Mouse (Mus musculus): ENCODE measurements at regions not wholly inside any gene's neighbourhood (a gene's known extent, or its start where the extent isn't known, plus 50 kb on each side); places are given as distances from the start of the nearest gene placed in this dataset.
"Not testable (repeated sequence)": the region's sequence is repeated elsewhere in the genome, so short reads cannot be mapped to it uniquely, and the experiment has no call there.

DNA sequence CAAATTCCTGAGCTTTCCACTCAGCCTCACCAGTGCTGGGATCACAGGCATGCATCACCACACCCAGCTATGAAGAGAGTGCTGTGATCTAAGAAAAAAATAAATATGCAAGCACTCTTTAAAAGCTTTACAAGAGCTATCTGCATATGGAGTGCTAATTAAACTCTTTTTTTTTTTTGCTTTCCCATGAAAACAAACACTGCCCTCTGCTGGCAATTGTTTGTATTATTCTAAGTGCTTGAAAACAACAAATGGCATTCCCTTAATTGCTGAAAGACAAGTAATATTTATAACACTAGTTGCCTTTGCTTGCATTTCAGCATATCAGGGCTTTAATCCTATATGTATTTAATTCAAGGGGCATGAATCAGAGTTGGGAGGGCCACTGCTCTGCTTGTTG is 91.8 kb downstream of the 5730507C01Rik start:
- not testable (repeated sequence) for H3K4me2 ChIP-seq (ENCODE audit: low read depth, low read length, severe bottlenecking); H3K36me3 ChIP-seq (ENCODE audit: control insufficient read depth, insufficient read depth, low read length); DNase-seq (ENCODE audit: low spot score); H3K9me3 ChIP-seq (ENCODE audit: control insufficient read depth, low read length); H3K27me3 ChIP-seq (ENCODE audit: control insufficient read depth, insufficient read depth, low read length); ATAC-seq (replicated peaks; ENCODE audit: low FRiP score); H3K4me1 ChIP-seq (replicated peaks; ENCODE audit: control insufficient read depth, insufficient read depth, low read length); H3K27ac ChIP-seq (ENCODE audit: low read depth, low read length); H3K9ac ChIP-seq (ENCODE audit: low read length); H3K4me3 ChIP-seq (ENCODE audit: low read depth, low read length)

DNA sequence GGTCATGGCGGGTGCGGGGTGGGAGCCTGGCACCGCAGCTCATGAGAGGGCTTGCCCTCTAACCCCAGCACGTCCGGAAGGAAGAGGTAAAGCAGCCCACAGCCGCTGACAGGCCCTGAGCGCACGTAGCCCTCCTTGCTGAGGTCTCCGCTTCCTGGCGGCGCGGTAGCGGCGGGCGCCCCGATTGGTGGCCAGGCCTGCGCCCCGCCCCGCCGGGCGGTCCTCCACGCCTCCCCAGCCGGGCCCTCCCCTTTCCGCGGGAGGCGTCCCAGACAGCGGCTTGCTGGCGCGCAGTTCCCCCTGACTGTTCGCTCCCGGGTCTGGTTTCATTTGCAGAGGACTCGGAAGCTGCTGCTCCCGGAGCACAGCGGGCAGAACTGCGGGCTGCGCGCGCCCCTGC is 95.5 kb downstream of the 5730507C01Rik start:
- no peaks in the 10 kb centered on the region for H3K36me3 ChIP-seq (ENCODE audit: control insufficient read depth, insufficient read depth, low read length)
- peak; percentile 90 for ATAC-seq (replicated peaks; ENCODE audit: low FRiP score)
- H3K4me2 ChIP-seq (ENCODE audit: low read depth, low read length, severe bottlenecking) = peak overlapping the region; percentile 47
- H3K27me3 ChIP-seq (ENCODE audit: control insufficient read depth, insufficient read depth, low read length) = no peaks in the 10 kb centered on the region
- peak; percentile 89 for DNase-seq (ENCODE audit: low spot score)
- H3K9me3 ChIP-seq (ENCODE audit: control insufficient read depth, low read length) = no peaks in the 10 kb centered on the region; the same call in 1 of the 2 replicates
- WGBS = 1% methylated on average over 31 of the region's 38 CpGs
- H3K4me1 ChIP-seq (replicated peaks; ENCODE audit: control insufficient read depth, insufficient read depth, low read length) = no peaks in the 10 kb centered on the region
- peak overlapping the region; percentile 50 for H3K4me3 ChIP-seq (ENCODE audit: low read depth, low read length)
- H3K9ac ChIP-seq (ENCODE audit: low read length) = peak overlapping the region; percentile 60
- H3K27ac ChIP-seq (ENCODE audit: low read depth, low read length) = no peak overlapping the region

DNA sequence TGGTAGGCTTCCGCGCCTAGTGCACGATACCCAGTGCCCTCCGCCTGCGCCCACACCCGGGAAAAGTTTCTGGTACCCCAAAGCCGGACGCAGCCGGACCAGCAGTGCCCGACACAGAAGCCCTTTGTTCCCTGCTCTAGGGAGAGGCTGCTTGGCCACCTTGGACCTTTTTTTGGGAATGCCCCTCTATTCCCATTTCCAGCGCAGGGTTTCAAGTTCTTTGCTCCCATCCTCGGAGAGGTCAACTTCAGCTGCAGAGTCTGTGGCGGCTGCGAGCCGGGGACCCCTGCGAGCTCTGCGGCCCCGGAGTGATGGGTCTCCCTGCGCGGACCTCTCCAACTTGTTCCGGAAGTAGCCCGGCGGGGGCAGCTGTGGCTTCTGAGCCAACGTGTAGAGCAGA is 96.3 kb downstream of the 5730507C01Rik start:
- Histone ChIP-seq H3K4me3 (ENCODE audit: low read depth, low read length) (peak overlapping the region; percentile 50), H3K4me2 (ENCODE audit: low read depth, low read length, severe bottlenecking) (peak overlapping the region; percentile 37; the same call in 1 of the 2 replicates), H3K9ac (ENCODE audit: low read length) (peak overlapping the region; percentile 60)
- H3K27ac ChIP-seq (ENCODE audit: low read depth, low read length); H3K4me1 ChIP-seq (replicated peaks; ENCODE audit: control insufficient read depth, insufficient read depth, low read length); ATAC-seq (replicated peaks; ENCODE audit: low FRiP score); H3K9me3 ChIP-seq (ENCODE audit: control insufficient read depth, low read length); H3K36me3 ChIP-seq (ENCODE audit: control insufficient read depth, insufficient read depth, low read length); H3K27me3 ChIP-seq (ENCODE audit: control insufficient read depth, insufficient read depth, low read length): not testable (repeated sequence)
- 5% methylated on average over 24 of the region's 24 CpGs for WGBS
- DNase-seq (ENCODE audit: low spot score) = peak; percentile 45

Data from forebrain, embryonic 11.5 days (tissue).